Mouse (Mus musculus) midbrain, embryonic 11.5 days (tissue): ENCODE data around the gene Mgat5b. TPM values are rescaled to one million over a fixed set of nuclear protein-coding genes. Genes with fewer than 3 reads are reported as not detected.

Experiments used
- ATAC-seq: fragments of 200-750 bp; cut with Nextera tagmentation; 2 replicates; pipeline ENCODE4 v1.8.0; 2017; ENCODE audit warnings: moderate TSS enrichment, moderate library complexity; ENCODE audit not compliant: low FRiP score
- DNase-seq: peaks from one replicate; pipeline ENCODE4 v3.0.0; 2015; ENCODE audit warnings: low spot score; ENCODE audit errors: missing footprints
- H3K27ac ChIP-seq: fragments of 300-500 bp; sonication (generic); 2 replicates; pipeline ENCODE4 v1.5.1; 2014; ENCODE audit warnings: low read depth, low read length
- H3K27me3 ChIP-seq: fragments of 300-500 bp; sonication (generic); 2 replicates; pipeline ENCODE4 v1.6.1; 2014; ENCODE audit warnings: mild to moderate bottlenecking, low read length, moderate library complexity, mixed read lengths; ENCODE audit not compliant: control insufficient read depth, insufficient read depth
- H3K36me3 ChIP-seq: fragments of 300-500 bp; sonication (generic); 2 replicates; pipeline ENCODE4 v1.6.1; 2014; ENCODE audit warnings: mild to moderate bottlenecking, low read length, moderate library complexity, mixed read lengths; ENCODE audit not compliant: control insufficient read depth, insufficient read depth
- H3K4me1 ChIP-seq: fragments of 300-500 bp; sonication (generic); 2 replicates; pipeline ENCODE4 v1.6.1; 2014; ENCODE audit warnings: low read length; ENCODE audit not compliant: control insufficient read depth, insufficient read depth
- H3K4me2 ChIP-seq: fragments of 300-500 bp; sonication (generic); 2 replicates; pipeline ENCODE4 v1.6.1; 2014; ENCODE audit warnings: mild to moderate bottlenecking, moderate library complexity
- H3K4me3 ChIP-seq: fragments of 300-500 bp; sonication (generic); 2 replicates; pipeline ENCODE4 v1.5.1; 2014; ENCODE audit warnings: low read depth, low read length
- H3K9ac ChIP-seq: fragments of 300-500 bp; sonication (generic); 2 replicates; pipeline ENCODE4 v1.6.1; 2014; ENCODE audit warnings: low read length
- H3K9me3 ChIP-seq: fragments of 300-500 bp; sonication (generic); 2 replicates; pipeline ENCODE4 v1.6.1; 2016; ENCODE audit warnings: low read length; ENCODE audit not compliant: control insufficient read depth
- WGBS: fragments of 180-500 bp; shearing (Covaris S2); extraction: QIAGEN DNeasy Blood & Tissue Kit; methylation state at CpG from one replicate; pipeline ENCODE4 v1.1.7; 2014; 5-methylcytosine and 5-hydroxymethylcytosine counted together
- polyA plus RNA-seq: library from polyadenylated mRNA; unstranded; fragments of >200 nt; fragmentation: Nextera tagmentation; extraction: Ambion mirVana; gene quantifications from 2 replicates; pipeline ENCODE4 v1.2.1, GENCODE M21; 2014

The Mgat5b gene
- polyA plus RNA-seq: 5.1 and 6.5 TPM in 2 replicates

DNA sequence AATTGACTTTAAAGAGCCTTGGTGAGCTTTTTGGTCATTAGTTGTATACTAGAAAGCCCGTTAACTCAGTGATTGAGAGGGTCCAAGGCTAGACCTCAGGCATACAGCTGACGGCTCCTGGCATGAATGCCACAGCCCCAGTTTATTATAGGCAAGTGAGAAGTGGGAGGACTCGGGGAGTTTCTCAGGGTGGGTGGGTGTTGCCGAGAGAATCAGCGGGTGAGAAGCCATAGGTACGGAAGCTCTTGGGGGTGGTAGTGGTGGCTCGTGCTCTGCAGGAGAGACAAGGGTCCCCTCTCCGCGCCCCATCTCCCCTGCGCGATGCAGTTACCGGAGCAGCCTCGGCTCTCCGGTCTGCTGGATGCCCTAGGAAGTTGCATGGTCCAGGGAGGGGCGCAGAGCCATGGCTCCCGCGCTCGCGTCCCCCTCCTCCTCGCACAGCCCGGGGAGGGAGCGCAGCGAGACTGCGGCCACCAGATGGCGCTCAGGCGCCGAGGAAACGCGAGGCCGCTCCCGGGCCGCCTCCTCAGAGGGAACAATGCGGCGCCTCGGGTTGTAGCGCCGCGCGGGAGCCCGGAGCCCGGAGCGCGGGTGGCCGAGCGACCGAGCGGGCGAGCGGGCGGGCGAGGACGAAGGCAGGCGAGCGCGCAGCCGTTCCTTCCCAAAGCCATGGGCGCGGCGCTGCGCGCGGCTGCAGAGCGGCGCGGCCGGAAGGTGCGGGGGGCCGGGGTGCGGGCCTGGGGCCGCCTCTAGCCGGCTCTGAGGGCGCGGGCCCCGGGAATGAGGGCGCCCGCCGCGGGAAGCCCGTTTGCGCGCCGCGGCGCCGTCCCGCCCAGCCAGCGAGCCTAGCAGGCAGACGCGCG, at the start of gene Mgat5b:
Gene Mgat5b (plus strand): TSS at position 541 of the 863 bp plus-strand sequence.
- Histone ChIP-seq H3K9me3 (no peaks in the 10 kb centered on the region), H3K27ac (peak within 1 kb of the TSS; percentile 46; the same call in 1 of the 2 replicates), H3K4me1 (peaks cover 29% of the 10 kb centered on the region), H3K27me3 (peaks cover 14% of the 10 kb centered on the region), H3K4me2 (peak within 1 kb of the TSS; percentile 92), H3K9ac (peak within 1 kb of the TSS; percentile 99), H3K4me3 (peak within 1 kb of the TSS; percentile 77), H3K36me3 (no peaks in the 10 kb centered on the region)
- under 1% methylated on average over 84 of the region's 90 CpGs for WGBS
- ATAC-seq (peak; percentile 88), DNase-seq (peak; percentile 100)

DNA sequence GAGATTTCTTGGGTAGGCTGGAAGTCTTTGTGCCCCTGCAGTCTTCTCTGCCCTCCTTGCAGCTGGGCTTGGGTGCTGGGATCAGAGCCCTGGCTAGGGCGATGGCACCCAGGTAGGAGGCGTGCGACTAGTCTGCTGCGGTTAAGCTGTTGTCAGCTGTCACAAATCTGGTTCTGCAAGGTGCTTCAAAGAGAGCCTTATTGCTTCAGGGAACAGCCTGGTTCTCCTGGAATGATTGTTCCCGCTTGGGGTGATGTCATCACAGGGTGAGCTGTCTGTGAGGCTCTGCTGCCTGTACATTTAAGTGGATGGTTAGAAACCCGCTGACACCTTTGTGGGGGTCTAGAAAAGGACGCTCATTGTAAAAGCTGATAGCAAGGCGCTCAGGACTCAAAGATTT, 49.4 kb upstream of the Mgat5b start:
- WGBS: 91% methylated on average over 8 of the region's 8 CpGs
- H3K36me3 ChIP-seq: peaks cover 8% of the 10 kb centered on the region
- H3K27ac ChIP-seq: no peak overlapping the region

GRCm38 (mm10) chr11:116869641-116870040, 49.0 kb upstream of the Mgat5b start:
- no peaks in the 10 kb centered on the region for H3K4me1 ChIP-seq
- no peaks in the 10 kb centered on the region for H3K9me3 ChIP-seq
- H3K4me3 ChIP-seq: no peak overlapping the region
- 84% methylated on average over 4 of the region's 4 CpGs for WGBS
- peaks cover 8% of the 10 kb centered on the region for H3K36me3 ChIP-seq
- H3K27me3 ChIP-seq: no peaks in the 10 kb centered on the region
- no peak overlapping the region for H3K27ac ChIP-seq
- no peak overlapping the region for H3K4me2 ChIP-seq
- DNase-seq (no peak), ATAC-seq (no peak)
- H3K9ac ChIP-seq: no peak overlapping the region

More for the DNA sequence above, 49.4 kb upstream of the Mgat5b start:
- Histone ChIP-seq H3K9ac (no peak overlapping the region), H3K9me3 (no peaks in the 10 kb centered on the region), H3K4me3 (no peak overlapping the region), H3K4me2 (no peak overlapping the region), H3K4me1 (no peaks in the 10 kb centered on the region), H3K27me3 (no peaks in the 10 kb centered on the region)
- DNase-seq: no peak
- ATAC-seq: no peak

GRCm38 (mm10) chr11:116871538-116871937, 47.1 kb upstream of the Mgat5b start:
- H3K4me1 ChIP-seq: no peaks in the 10 kb centered on the region
- no peaks in the 10 kb centered on the region for H3K9me3 ChIP-seq
- H3K27ac ChIP-seq: no peak overlapping the region
- H3K36me3 ChIP-seq: peaks cover 3% of the 10 kb centered on the region; the same call in 1 of the 2 replicates
- no peak overlapping the region for H3K4me2 ChIP-seq
- WGBS: 92% methylated on average over 9 of the region's 9 CpGs
- ATAC-seq: no peak
- no peak for DNase-seq
- H3K9ac ChIP-seq: no peak overlapping the region
- H3K27me3 ChIP-seq: no peaks in the 10 kb centered on the region
- H3K4me3 ChIP-seq: no peak overlapping the region

GRCm38 (mm10) chr11:116873987-116874386, 44.7 kb upstream of the Mgat5b start:
- no peak for ATAC-seq
- Histone ChIP-seq H3K9ac (no peak overlapping the region), H3K4me2 (no peak overlapping the region), H3K36me3 (peaks cover 3% of the 10 kb centered on the region; the same call in 1 of the 2 replicates), H3K27me3 (no peaks in the 10 kb centered on the region), H3K4me3 (no peak overlapping the region), H3K4me1 (no peaks in the 10 kb centered on the region), H3K27ac (no peak overlapping the region), H3K9me3 (no peaks in the 10 kb centered on the region)
- DNase-seq: no peak
- WGBS: 92% methylated on average over 20 of the region's 20 CpGs

DNA sequence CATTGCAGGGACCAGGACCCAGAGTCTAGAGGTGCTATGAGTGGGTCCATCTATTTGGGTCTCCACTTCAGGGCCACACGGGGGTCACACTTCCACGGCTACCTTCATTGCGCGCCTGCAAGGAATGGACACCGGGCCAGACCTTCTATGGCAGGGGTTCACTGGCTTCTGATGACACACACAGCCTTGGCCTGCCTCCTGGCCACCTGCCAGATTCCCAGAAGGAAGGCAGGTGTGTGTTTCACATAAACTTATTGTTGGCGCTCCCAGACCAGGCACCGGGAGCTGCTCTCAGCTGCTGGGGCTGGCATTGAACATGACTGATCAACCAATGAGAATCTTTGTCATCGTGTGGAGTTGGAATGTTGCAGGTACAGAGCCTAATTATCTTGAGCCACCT, 40.2 kb upstream of the Mgat5b start:
- Histone ChIP-seq H3K9me3 (no peaks in the 10 kb centered on the region), H3K27me3 (no peaks in the 10 kb centered on the region), H3K4me2 (no peak overlapping the region), H3K4me1 (no peaks in the 10 kb centered on the region), H3K4me3 (no peak overlapping the region), H3K36me3 (no peaks in the 10 kb centered on the region; the same call in 1 of the 2 replicates), H3K9ac (no peak overlapping the region), H3K27ac (no peak overlapping the region)
- DNase-seq: no peak
- WGBS: 94% methylated on average over 8 of the region's 8 CpGs
- ATAC-seq: no peak

- H3K36me3 ChIP-seq: no peaks in the 10 kb centered on the region
- no peak overlapping the region for H3K4me3 ChIP-seq
- no peak overlapping the region for H3K27ac ChIP-seq
- ATAC-seq (no peak), DNase-seq (no peak)
- H3K4me1 ChIP-seq: peaks cover 4% of the 10 kb centered on the region; the same call in 1 of the 2 replicates
- no peak overlapping the region for H3K9ac ChIP-seq
- H3K27me3 ChIP-seq: no peaks in the 10 kb centered on the region
- no peak overlapping the region for H3K4me2 ChIP-seq
- 71% methylated on average over 7 of the region's 7 CpGs for WGBS
- no peaks in the 10 kb centered on the region for H3K9me3 ChIP-seq
These were observed 37.8 kb upstream of the Mgat5b start for GRCm38 (mm10) chr11:116880839-116881238.

GRCm38 (mm10) chr11:116881440-116881839, 37.2 kb upstream of the Mgat5b start:
- no peak for DNase-seq

DNA sequence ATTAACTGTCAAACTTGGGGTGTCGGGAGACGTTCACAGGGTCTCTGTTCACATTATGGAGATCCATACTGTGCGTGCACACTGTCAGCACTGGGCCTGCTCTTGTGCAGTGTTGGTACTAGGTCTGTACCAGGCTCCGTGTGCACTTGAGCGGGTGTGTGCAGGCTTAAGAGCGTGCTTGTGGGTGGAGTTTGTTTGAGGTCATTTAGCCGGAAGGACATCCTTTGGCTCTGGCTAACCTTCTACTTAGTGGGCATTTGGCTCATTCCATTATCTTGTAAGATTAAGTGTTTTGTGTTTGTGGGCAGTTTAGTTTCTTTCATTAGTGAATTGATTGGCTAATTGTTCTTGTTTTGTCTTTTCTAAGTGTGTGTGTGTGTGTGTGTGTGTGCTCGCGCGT, 36.2 kb upstream of the Mgat5b start:
- 89% methylated on average over 10 of the region's 10 CpGs for WGBS

More at GRCm38 (mm10) chr11:116881440-116881839, 37.2 kb upstream of the Mgat5b start:
- Histone ChIP-seq H3K36me3 (no peaks in the 10 kb centered on the region), H3K9me3 (no peaks in the 10 kb centered on the region), H3K4me3 (no peak overlapping the region), H3K27ac (no peak overlapping the region), H3K9ac (no peak overlapping the region), H3K27me3 (no peaks in the 10 kb centered on the region; the same call in 1 of the 2 replicates), H3K4me2 (no peak overlapping the region), H3K4me1 (peaks cover 4% of the 10 kb centered on the region; the same call in 1 of the 2 replicates)
- ATAC-seq: no peak
- 62% methylated on average over 5 of the region's 5 CpGs for WGBS

More for the DNA sequence above, 36.2 kb upstream of the Mgat5b start:
- no peak overlapping the region for H3K4me3 ChIP-seq
- peaks cover 4% of the 10 kb centered on the region; the same call in 1 of the 2 replicates for H3K4me1 ChIP-seq
- H3K9me3 ChIP-seq: no peaks in the 10 kb centered on the region
- ATAC-seq (no peak), DNase-seq (no peak)
- H3K27me3 ChIP-seq: no peaks in the 10 kb centered on the region; the same call in 1 of the 2 replicates
- no peak overlapping the region for H3K9ac ChIP-seq
- H3K27ac ChIP-seq: no peak overlapping the region
- no peaks in the 10 kb centered on the region for H3K36me3 ChIP-seq
- no peak overlapping the region for H3K4me2 ChIP-seq
